Mouse (Mus musculus): ENCODE results near the gene Marveld1.

The Marveld1 gene

DNA sequence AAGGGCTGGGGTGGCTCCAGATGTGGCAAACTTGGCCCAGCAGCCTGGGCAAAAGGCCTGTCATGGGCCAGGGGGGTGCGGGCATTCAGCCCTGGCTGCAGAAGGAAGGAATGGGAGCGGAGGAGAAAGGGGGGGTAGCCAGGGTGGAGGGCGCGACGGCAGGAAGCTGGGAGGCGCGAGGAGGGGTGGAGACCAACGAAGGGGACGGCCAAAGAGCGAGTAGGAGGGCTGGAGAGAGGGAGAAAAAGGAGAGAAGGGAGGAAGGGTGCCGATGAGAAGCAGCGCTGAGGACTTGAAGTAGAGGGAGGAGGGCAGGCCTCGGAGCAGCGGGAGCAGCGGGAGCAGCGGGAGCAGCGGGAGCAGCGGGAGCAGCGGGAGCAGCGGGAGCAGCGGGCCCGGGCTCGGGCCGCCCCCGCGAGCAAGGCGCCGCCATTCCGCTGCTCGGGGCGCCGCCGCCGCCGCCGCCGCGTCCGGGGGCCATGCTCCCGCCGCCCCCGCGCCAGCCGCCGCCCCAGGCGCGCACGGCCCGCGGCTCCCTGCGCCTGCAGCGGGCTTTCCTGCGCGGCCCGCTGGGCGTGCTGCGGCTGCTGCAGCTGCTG is at the start of gene Marveld1:
Marveld1 (plus strand) TSS at position 231 of the 599 bp plus-strand sequence.
- no peak for DNase-seq (ENCODE audit: low read depth)

DNA sequence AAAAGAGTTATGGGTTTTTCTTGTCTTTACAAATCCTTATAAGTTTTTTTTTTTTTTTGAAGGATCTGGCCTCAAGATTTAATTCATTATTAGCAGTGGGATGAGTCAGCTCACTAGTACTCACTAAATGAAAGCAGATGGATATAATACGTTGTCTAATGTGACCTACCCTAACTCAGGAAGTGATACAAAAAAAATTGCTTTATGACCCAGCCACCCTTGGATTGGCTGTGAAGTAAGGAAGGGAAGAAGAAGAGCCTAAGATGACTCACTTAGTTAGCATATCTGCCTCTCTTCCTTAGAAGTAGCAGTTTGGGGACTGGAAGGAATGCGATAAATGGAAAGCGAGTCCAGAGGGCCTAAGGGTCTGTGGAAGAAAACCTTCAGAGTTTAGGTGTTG is 47.8 kb upstream of the Marveld1 start:
- DNase-seq (ENCODE audit: low read depth), result no peak

DNA sequence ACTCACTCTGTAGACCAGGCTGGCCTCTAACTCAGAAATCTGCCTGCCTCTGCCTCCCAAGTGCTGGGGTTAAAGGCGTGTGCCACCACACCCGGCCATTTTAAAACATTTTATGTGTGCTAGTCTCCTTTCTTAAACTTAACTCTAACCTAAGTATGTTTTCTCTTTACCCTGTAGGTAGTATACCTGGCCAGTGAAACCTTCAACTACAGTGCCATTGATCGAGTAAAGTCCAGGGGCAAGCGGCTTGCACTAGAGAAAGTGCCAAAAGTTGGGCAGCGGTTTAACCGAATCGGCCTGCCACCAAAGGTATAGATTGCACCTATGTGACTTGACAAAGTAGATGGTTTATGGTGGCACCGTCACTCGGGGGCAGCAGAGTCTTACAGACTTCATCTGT is 42.5 kb upstream of the Marveld1 start:
- no peak for DNase-seq (ENCODE audit: low read depth)

DNA sequence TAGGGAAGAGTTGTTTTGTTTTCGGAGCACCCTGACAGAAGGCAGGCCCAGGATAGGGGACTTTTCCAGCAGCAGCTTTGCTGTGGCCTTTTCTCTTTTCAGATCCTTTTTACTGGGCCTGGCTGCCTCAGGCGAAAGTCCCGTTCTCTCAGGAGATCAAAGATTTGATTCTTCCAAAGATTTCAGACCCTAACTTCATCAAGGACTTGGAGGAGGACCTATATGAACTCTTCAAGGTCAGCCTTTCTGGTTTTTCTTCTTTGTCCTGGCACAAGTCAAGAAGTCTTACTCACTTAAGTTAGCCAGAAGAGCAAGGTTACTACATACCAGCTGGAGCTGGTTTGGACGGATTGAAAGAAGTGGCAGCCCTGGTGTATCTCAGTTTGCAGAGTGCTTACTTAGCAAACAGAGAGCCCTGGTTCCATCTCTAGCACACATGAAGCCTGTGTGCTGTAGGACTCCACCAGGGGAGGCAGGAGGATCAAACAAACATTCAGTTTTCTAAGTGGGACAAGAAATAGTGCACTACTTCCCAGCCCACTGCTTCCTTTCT is 31.3 kb upstream of the Marveld1 start:
- no peak for DNase-seq (ENCODE audit: low read depth)

DNA sequence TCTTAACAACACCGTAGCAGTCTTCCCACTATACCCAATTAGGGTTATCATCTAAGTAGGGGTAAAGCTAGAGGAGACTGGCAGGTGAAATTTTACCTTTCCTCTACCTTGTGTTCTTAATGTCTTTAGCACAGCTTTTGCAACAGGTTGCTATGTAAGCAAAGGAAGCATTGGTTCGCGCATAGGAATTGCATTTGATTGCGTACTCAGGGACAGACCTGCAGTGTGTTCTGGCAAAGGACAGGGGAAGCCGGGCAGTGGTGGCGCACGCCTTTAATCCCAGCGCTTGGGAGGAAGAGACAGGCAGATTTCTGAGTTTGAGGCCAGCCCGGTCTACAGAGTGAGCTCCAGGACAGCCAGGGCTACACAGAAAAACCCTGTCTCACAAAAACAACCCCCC is 29.1 kb upstream of the Marveld1 start:
- DNase-seq (ENCODE audit: low read depth), result no peak

DNA sequence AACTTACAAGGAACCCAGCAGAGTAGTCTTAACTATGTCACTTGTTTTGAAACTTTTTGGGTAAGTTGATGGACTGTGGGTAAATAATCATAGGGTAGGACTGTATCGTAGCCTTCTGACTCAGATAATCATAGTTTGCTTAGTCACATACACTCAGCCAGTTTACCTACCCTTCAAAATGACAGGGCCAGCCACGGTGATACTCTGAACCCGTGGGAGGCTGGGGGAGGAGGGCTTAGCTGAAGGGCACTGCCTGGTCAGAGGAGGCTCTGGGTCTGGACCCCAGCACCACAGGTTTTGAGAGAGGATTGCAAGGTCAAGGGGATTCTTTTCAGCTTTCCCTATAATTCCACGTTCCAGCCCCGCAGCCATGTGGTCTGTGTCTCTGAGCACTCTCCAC is 28.6 kb upstream of the Marveld1 start:
- DNase-seq (ENCODE audit: low read depth), result no peak

DNA sequence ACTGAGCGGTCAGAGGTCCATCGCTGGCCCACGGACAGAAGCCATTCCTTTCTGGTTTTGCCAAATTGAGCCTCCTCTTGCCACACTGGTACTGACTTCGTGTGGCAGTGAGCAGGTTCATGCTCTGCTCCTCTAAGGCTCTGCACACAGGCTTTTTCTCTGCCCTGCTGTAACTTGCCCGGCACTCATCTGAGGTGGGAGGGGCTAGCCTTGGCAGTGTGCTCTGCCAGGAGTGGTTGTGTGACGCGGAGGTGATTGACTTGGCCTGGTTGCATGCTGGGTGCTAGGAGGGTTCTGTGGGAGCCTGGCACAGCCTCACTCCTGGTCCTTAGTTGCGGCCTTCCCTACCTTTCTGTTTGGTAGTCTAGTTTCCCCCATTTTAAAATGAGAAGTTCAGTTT is 26.7 kb upstream of the Marveld1 start:
- DNase-seq (ENCODE audit: low read depth), result no peak

DNA sequence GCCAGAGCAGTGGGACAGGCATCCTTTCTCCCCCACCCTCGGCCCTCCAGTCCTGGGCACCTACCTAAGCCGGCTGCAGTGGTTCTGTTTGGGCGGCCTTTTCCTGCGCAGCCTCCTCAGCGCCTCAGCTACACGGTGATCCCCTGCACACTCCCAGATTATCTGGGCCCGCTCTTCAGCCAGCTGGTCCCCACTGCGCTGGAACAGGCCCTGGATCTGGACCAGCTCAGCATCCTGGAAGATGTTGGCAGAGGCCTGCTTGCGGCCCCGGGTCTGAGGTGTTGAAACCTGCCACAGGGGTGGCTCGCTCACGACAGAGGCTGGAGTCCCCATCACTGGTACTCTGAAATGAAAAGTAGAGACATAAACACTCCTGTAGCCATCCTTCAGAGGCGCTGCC is 22.5 kb upstream of the Marveld1 start:
- no peak for DNase-seq (ENCODE audit: low read depth)

DNA sequence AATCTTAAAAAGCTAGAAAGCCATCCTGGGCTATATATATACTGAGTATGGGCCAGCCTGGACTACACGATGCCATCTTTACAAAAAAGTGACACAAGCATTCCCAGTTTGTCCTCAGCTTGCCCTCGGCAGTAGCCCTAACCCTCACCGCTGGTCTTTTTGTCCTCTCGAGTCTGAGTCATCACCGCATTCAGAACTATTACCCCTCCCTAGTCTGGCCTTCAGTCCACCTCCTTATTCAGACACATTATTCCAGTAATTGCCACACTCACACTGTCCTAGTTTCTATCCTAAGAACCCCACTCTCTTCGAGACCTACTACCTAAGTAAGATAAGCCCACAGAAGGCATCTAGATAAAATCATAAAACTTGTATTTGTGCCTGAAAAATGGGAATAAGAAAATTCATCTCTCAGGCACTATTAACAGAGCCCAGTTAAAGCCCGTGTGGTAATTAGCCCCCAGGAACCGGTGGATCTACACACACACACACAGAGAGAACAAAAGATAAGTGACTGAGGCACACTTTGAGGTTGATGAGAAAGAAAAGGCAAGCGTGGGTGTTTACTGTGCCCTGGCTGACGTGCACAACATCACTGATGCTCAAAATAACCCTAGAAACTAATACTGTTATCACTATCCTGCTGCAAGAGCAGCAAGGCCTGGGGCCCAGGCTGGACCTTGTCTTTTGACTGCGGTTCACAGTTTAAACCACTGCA is 21.5 kb upstream of the Marveld1 start:
- DNase-seq (ENCODE audit: low read depth), result no peak

DNA sequence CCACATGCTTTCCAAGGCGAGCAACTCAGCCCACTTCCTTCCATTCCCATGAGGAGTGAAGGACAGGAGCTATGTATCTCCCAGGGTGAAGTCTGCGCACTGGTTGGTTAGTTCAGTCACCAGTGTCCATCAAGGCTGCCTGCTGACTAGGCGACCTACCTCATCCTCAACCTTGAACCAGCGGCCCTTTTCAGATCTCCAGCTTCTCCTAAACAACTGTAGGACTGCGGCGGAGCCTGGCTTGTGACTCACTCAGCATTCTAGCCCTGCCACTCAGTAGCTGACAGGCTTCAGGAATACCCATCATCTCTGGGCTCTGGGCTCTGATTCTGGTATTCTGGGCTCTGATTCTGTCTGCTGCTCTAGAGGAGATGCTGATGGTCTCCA is 21.0 kb upstream of the Marveld1 start:
- DNase-seq (ENCODE audit: low read depth), result no peak

DNA sequence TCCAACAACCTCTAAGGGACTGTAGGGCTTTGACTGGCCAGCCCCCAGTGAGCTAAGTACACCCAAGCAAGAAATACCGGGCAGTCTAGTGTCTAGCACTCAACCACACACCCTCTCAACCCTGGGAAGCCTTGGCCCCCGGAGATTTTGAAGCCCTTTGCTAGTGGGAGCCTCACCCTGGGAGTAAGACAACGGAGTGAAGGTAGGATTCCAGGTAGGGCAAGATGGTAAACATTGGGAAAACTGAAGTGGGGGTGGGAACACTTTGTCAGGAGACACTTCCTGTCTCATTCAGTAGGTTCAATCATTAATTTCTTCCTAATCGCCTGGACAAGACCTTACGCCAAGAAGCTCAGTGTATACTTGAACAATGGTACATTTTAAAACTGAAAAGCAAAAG is 20.2 kb upstream of the Marveld1 start:
- DNase-seq (ENCODE audit: low read depth), result no peak

DNA sequence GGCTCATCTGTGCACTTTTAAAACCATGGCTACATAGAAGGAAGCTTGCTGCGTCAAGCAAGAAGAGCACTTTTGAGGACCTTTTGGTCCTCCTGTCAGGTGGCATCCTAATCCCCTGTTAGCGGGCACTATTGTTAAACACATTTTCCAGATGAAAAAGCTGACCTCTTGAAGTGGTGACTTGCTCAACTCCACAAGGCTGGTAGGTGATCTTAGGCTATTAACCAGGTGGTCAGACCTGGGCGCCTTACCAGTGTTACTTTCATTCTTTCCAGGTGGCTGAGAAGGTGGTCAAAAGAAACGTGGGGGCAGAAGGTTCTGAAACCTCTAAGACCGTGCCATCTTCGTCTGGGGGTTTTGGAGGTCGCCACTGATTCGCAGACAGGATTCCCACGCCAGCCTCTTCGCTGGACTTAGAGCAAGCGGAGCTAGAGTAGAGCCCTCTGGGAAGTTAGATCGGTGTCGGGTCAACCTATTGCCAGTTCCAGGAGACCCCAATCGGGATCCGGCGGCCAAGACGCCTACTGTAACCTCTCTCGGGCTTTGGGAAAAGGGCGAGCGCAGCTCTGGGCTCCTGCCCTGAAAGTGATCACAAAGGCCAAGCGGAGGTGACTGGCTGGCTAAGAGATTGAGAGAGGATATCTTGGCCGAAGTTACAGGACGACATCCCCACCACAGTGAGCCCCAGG is 19.0 kb upstream of the Marveld1 start:
- no peak for DNase-seq (ENCODE audit: low read depth)

DNA sequence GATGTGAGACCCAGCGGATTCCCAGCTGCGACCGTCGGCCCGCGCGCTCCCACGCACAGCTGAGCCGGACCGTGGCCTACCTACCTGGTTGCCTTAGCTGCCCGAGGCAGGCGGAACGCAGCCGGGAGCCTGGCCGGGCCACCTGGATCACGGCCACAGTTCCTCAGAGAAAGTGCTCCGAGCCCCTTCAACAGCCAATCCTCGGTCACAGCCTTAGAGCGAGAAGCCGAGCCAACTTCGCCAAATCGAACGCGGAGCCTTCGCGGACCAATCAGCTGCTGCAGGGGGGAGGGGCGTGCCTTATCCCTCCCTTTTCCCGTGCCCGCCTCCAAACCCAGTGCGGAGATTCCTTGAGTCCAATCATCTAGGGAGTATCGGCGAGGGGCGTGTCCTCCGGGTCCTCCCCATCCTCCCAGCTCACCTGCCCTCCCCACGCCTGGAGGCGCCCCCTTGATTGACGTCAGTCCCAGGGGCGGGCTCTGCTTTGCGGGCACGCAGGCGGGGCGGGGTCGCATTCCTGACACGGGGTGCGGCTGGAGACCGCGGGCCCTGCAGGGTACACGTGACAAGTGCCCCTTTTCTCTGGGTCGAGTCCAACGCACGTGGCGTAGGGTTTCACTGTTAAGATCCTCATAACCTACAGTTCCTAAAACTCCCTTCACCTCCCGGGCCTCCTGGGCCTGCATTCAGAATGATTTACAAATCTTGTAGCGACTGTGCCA is 18.3 kb upstream of the Marveld1 start, which contains the start of gene Avpi1:
Avpi1 (minus strand) TSS at position 273 of the 722 bp plus-strand sequence.
- DNase-seq (ENCODE audit: low read depth), result peak; percentile 93

DNA sequence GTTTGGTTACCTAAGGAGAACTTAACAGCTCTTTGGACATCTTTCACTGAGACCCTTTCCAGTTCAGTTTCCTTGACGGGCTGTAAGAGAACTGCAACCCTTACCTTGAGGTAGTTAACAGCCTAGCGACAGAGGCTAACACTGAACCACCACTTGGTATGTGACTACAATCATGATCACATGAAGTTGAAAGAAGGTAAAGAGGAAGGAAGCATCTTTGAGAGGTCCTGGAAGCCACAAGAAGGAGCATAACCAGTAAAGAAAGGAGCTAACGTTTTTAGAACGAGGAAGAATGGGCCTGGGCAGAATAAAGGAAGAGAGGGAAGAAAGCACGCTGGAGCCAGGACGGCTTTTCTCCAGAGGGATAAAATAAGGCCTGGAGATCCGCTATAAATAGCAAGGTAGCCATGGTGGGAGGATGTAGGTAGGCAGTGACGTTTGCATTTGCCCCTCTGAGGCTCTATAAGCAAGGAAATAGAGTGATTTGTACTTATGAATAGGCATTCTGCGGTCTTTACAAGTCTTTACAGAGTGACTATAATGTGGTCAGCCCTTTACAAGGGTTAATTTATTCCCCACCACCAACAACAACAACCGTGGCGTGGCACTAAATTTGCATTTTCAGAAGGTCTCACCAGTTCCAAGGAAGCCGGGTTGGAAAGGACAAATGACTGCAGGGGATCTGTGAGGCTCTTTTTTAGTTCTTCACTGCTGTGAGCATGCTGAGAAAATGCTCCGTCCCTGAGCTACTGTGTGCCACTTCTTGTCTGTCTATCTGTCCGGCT is 17.5 kb upstream of the Marveld1 start:
- DNase-seq (ENCODE audit: low read depth), result no peak

DNA sequence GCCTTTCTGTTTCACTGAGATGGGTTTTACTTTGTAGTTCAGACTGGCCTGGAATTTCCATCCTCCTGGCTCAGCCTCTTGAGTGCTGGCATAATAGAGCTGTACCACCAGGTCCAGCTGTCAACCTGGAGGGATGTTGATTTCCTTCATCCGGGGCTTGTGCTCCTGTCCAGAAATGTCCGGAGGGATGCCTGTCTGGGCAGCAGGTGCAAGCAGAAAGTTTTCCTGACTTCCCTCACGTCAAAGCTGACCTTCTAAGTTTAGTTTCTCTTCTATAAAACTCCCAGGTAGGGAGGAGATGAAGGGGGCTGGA is 16.9 kb upstream of the Marveld1 start:
- DNase-seq (ENCODE audit: low read depth), result no peak

DNA sequence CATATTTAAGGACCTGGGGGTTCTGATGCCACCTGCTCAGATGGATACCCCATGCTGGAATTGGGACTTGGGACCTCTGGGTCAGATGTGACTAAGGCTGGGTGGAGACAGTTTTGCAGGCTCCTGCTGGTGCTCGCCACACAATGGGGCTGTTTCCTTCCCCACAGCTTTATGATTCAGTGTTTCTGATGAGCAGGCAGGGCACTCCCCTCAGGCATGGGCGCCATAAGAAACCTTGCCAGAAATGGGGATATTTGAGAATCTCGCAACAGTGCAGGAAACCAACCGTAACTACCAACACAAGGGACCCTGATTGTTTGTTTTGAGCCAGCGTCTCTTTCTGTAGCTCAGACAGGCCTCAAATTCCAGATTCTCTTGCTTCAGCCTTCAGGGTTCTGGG is 16.1 kb upstream of the Marveld1 start:
- DNase-seq (ENCODE audit: low read depth), result no peak

DNA sequence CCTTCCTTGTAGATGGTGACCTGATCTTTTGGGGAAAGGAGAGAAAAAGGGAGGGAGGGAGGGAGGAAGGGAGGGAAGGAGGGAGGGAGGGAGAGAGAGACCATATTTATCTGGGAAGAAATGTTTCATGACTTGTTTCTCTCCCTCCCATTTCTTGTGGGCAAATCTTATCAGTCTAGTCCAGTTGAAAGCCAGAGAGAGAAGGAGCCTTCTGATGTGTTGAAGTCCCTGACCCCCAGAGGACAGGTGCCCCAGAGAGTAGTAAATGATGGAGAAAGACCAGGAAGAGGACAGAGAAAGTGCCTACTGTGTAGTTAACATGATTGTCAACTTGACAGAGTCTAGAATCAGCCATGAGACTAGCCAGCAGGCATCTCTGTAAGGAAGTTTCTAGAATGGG is 12.1 kb upstream of the Marveld1 start:
- DNase-seq (ENCODE audit: low read depth), result no peak

DNA sequence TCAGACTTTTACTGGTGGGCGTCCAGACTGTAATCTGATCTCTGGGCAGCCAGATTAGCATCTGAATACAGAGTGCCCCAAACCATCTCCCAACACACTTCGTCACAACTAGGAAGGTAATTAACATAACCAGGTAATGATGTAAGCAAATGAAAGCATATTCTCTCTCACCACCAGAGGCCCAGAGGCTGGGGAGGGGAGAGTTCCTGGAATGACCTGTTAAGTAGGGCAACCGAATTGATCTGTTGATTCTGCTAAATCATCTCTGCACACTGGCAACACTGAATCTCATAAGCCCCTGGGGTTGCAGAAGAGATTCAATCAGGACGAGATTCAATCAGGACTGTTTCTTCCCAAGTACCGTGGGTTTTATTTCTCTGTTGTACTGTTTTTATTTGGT is 11.1 kb upstream of the Marveld1 start:
- DNase-seq (ENCODE audit: low read depth), result no peak

DNA sequence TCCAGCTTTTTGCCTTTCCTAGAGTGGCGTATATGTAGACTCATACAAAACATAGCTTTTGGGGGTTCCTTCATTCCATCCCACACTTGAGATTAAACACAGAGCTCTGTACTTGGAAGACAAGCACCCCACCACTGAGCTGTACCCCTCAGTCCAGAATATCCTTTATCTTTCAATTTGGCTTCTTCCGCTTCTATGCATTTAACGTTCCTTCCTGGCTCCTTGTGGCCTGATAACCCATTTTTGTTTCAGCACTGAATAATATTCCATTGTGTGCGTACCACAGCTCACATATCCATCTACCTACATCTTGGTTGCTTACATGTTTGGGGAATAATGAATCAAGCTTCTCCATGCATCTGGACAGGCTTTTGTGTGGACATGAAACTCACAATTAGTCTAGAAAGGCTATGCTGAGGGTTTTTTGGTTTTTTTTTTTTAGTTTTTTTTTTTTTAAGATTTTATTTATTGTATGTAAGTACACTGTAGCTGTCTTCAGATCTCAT is 10.0 kb upstream of the Marveld1 start:
- DNase-seq (ENCODE audit: low read depth), result no peak

DNA sequence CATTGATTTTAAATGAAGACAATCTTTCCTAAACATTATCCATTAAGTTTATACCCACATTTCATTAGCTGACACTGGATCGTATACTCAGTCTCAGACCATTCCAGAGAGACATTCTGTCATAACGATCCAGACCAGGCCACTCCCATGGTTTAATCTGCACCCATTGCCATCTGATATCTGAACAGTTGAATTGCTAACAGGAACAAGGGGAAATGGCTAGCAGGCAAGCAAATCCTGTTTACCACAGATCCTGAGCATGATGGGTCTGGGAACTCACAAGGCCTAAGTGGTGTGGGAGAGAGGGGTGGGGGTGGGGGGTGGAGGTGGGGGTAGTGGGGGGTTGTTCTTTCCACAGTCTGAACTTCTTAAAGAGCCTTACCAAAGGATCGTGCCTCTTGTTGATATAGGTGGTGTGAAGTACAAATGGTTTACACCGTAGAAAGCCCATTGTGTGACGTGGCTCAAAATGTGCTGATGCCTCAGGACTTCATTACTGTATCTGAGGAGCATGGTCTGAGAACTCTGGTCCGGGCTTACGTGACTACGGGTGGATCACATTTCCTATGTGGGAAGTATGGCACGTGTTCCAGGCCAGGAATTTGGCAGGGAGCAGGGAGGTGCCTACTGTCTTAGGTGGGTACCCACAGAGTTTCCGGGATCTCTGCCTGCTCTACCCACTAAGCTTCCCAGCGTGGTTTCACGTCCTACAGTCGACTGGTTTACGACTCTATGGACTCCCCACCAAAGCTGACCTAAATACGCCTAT is 8.5 kb upstream of the Marveld1 start:
- no peak for DNase-seq (ENCODE audit: low read depth)
